Mouse (Mus musculus): Measurements from ENCODE around the gene Arsa. TPM values are rescaled to one million over a fixed set of nuclear protein-coding genes. Genes with fewer than 3 reads are reported as not detected.
"Not testable (repeated sequence)": the region's sequence is repeated elsewhere in the genome, so short reads cannot be mapped to it uniquely, and the experiment has no call there.

Arsa gene
- total RNA-seq, 2 experiments from 2014 or later = 29.4 to 29.6 TPM

DNA sequence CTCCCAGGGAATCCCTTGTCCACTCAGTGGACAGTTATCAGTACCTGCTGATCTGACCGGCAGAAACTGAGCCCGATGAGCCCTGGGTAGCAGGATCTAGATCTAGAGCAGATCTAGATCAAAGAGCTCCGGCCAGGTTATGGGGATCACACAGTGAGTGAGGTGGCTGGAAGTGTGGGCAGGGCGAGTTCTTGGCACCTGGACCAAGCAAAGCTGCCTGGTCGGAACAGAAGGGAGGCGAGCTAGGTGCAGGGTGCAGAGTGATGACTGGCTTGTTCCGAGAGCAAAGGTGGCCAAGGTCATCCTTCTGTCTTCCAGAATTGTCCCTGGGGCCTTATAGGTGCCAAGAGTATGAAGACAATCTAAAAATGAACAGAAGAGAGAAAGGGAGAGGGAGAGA, 17.4 kb downstream of the Arsa start:
- no peak for DNase-seq (ENCODE audit: extremely low spot score in 1 of 2, low spot score in 1 of 2)

DNA sequence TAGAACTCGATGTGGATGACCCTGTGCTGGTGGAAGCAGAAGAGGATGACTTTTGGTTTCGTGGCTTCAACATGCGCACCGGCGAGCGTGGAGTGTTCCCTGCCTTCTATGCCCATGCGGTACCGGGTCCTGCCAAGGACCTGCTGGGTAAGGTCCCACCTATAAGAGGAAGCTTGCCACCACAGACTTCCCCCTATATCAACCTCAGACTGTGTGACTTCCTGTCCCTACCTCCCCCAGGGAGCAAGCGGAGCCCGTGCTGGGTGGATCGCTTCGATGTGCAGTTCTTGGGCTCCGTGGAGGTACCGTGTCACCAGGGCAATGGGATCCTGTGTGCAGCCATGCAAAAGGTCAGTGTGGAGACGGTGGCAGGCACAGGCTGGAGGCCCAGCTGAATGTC, 18.3 kb downstream of the Arsa start:
- no peak for DNase-seq (ENCODE audit: extremely low spot score in 1 of 2, low spot score in 1 of 2)

DNA sequence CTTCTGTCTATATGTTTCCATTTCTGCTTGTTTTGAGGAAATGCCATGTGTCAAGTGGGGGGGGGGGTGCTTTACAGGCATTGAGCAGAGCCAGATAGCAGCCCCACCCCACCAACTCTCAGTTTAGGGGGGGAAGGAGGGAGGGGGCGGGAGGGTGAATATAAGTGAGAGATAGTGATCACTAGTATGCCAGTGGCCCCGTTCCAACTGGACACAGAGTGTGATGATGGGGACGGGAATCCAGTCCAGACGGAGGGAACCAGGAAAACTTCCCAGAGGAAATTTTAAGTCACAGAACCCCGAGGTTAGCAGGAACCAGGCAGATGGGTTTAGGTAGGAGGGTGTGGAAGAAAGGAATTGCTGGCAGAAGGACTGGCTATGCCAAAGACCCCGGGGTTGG, 21.6 kb downstream of the Arsa start:
- DNase-seq (ENCODE audit: extremely low spot score in 1 of 2, low spot score in 1 of 2) = no peak

DNA sequence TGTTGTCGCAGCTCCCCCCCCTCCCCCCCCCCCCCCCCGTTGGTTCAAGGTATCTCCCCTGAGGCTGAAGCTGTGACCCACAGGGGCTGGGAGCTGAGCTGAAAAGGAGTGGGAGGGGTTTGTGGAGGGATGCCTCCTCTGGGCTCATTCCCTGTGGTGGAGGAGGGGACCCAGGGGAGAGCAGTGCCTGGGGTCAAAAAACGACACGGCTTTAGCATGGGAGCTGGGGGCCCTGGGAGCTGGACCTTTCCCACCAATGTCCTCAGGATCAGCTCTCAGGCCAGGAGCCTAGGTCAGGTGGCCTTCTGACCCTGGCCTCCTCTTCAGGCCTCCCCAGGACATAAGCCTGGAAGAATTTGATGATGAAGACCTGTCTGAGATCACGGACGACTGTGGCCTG, 22.4 kb downstream of the Arsa start:
- no peak for DNase-seq (ENCODE audit: extremely low spot score in 1 of 2, low spot score in 1 of 2)

DNA sequence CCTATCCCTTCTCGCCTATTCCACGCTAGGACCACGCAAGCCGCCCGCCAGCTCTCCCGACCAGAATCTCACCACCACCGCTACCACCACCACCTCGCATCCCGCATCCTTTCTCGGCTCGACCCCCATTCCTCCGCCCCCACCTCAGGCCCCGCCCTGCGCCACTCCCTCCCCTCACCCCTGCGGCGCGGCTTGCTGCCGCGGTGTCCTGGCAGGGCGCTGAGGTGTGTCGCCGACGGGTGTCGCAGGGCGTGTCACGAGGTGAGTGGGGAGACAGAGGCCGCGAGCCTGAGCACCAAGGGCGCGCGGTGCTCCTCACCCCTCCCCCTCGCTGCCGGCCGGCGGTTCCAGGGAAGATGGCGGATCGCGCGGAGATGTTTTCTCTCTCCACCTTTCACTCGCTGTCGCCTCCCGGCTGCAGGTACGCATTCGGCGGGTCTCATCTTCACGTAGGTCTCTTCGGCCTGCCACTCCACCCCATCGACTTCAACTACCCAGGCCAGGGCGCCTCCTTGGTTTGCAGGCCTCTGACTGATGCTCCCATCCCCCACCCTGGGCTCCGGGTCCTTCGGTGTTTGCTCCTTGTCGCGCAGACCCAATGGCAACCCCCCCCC, 23.3 kb downstream of the Arsa start, which contains the start of gene Mapk8ip2:
TSS of gene Mapk8ip2 (plus strand) at position 49 of the 614 bp plus-strand sequence.
- peak; percentile 46 to 54 for DNase-seq (ENCODE audit: extremely low spot score in 1 of 2, low spot score in 1 of 2)

DNA sequence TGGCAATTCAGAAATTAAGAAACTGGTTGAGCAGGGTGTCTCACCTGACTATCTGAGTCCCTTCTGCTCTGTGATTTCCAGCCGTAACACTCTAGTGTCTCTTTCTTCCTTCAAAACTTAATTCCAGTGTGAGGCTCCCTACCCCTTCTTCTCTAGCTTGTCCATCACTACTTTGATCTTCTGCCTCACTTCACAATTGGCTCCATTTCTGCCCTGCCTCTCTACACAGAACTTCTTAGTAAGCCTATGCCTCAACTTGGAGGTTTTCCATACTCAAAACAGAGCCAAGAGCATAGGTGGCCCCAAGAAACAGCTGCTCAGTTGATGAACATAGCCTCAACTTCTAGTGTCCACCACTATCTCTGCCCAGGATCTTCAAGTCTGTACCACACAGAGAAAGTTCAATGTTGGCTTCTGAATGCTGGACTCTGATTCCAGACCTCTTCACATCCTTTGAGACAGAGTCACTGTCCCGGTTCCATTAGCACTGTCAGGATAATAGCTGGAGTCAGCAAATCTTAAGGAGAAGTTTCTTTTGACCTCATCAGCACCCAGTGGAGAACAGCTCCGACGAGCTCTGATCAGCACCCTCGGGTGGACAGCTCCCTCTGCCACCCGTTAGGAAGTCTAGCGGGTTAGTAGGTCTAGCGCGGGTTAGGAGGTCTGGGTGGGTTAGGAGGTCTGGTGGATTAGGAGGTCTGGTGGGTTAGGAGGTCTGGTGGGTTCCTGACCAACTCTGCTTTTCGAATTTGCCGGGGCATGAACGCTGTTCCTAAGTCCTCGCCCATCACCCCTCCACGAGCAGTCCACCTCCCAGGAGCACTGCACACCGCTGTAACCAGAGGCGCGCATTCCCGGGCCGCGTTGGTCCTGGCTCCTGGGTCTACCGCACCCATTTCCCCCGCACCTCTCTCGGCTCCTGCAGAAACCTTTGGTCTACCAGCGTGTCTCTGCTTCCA, 24.0 kb downstream of the Arsa start:
- no peak for DNase-seq (ENCODE audit: extremely low spot score in 1 of 2, low spot score in 1 of 2)

DNA sequence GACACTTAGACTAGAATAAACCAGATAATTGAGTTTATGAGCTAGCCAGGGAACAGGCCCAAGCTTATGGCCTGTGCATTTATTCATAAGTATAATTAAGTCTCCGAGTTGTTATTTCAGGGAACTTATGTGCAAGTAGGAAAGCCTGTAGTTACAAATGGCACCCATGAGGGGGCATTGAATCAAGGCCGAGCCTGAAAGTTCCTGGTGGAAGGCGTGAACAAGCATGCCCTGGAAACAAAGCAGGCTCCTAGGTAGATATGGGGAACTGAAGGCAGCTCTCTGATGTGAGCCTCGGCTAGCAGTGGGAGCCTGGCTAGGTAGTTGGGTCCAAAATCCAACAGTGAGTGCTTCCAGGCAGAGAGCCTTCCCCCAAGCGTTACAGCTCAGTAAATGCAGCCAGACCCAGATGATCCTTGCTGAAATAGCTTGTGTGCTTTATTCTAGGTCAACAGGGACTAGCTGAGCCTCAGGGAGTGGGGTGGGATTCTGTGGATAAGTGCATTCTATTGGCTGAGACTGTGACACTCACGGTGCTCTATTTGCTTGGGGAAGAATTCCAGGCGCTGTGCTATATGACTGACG, 34.6 kb downstream of the Arsa start:
- no peak for DNase-seq (ENCODE audit: extremely low spot score in 1 of 2, low spot score in 1 of 2)

DNA sequence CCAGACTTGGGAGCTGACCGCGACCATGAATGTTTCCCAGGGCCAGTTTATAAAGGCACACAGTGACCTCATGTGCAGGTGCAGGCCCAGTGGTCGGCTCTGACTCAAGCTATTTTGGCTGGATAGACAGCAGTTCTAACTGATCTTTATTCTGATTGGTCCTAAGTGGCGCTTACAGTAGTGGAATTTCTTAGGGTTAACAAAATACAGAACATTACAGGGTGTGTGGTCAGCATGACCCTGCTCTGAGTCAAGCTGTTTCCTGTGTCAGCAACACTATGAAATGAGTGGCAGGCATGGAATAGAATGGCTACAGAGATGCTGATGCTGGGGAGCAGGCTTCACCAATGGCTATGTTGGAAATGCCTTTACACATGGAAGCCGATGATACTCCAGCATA, 41.3 kb downstream of the Arsa start:
- no peak for DNase-seq (ENCODE audit: extremely low spot score in 1 of 2, low spot score in 1 of 2)

DNA sequence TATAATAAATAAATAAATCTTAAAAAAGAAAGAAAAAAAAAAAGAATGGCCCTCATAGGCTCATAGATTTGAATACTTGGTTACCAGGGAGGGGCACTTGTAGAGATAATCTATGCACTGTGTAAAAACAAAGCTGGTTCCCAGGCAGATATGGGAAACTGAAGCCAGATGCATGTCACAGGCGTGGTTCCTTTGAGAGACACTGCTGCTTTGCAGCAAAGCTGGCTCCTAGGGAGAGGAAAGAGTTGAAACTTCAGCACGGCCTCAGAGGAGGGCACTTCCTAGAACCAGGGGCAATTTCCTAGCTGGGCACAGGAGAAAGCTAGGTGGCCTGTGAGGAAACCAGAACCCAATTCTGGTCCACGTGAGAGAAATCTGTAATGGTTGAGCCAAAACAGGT, 43.1 kb downstream of the Arsa start:
- no peak for DNase-seq (ENCODE audit: extremely low spot score in 1 of 2, low spot score in 1 of 2)

DNA sequence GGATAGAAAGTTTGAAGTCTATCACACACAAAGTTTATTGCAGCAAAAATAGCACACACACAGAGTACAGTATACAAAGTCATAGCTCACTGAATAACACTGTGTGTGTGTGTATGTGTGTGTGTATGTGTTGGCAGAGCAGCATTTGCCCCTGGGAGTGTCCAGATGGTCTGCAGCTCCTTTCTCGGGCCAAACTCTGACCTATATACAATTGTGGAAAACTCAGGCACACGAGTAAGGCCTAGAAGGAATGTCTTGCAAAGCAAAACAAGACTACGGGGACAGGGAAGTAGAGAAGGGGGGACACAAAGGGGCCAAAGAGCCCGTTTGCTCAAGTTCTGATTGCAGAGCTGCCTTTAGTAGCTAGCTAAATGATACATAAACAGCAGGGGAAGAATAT, 44.3 kb downstream of the Arsa start:
- DNase-seq (ENCODE audit: extremely low spot score in 1 of 2, low spot score in 1 of 2) = no peak

DNA sequence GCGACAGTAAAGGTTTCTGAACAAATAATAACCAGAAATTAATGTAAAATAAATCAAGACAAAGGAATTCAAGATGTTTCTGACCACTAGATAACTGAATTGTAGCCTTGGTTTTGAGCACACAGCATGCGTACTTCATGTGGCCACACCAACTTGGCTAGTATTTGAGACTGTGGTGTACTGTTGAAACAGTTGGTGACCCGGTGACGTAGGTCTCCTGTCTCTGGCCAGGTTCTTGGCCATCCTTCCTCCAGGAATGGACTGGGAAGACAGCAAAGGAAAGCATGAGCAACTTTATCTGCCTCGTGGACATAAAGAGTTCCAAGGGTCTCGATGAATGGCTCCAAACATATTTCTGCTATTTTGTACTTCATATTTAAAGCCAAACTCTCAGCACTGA, 45.4 kb downstream of the Arsa start:
- no peak for DNase-seq (ENCODE audit: extremely low spot score in 1 of 2, low spot score in 1 of 2)

DNA sequence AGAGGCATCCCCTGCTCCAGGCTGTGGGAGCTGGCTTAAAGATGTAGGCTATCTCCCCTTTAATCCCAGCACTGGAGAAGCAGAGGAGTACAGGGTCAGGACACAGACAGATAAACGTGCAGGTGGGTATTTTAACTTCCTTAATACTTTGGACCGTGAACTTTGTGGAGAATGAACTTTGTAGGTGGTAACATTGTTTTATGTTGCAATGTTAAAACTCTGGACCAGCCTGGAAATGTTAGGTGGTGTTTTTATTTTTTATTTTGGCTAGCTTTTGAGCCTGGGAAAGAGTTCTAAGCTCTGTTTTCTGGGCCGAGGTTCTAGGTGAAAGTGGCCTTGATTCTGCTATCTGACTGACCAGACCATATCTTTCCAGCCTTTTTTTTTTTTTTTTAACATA, 46.0 kb downstream of the Arsa start:
- DNase-seq (ENCODE audit: extremely low spot score in 1 of 2, low spot score in 1 of 2) = no peak

DNA sequence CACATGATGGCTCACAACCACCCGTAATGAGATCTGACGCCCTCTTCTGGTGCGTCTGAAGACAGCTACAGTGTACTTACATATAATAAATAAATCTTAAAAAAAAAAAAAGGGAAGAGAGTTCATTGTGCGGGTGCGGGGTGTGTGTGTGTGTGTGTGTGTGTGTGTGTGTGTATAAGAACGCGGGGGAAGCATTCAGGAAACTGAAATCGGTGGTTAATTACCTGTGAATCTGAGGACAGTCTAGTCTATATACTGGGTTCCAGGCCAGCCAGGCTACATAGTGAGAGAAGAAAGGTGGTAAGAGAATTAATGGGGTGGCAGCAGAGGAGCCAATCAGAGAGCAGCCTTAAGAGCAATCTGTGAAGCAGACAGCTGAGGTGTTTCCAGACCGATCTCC, 46.5 kb downstream of the Arsa start:
- not testable (repeated sequence) for DNase-seq (ENCODE audit: extremely low spot score in 1 of 2, low spot score in 1 of 2)

DNA sequence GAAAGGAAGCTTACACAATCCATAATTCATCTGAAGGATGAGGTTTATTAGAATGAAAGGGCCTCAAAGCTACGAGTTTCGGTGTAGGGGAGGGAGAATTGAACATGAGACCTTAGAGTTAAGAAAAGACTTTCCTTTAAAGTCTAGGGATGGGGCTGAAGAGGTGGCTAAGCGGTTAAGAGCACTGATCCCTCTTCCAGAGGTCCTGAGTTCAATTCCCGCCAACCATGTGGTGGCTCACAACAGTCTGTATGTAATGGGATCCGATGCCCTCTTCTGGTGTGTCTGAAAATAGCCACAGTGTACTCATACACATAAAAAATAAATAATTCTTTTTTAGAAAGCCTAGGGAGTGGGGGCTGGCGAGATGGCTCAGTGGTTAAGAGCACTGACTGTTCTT, 46.9 kb downstream of the Arsa start:
- DNase-seq (ENCODE audit: extremely low spot score in 1 of 2, low spot score in 1 of 2) = no peak

DNA sequence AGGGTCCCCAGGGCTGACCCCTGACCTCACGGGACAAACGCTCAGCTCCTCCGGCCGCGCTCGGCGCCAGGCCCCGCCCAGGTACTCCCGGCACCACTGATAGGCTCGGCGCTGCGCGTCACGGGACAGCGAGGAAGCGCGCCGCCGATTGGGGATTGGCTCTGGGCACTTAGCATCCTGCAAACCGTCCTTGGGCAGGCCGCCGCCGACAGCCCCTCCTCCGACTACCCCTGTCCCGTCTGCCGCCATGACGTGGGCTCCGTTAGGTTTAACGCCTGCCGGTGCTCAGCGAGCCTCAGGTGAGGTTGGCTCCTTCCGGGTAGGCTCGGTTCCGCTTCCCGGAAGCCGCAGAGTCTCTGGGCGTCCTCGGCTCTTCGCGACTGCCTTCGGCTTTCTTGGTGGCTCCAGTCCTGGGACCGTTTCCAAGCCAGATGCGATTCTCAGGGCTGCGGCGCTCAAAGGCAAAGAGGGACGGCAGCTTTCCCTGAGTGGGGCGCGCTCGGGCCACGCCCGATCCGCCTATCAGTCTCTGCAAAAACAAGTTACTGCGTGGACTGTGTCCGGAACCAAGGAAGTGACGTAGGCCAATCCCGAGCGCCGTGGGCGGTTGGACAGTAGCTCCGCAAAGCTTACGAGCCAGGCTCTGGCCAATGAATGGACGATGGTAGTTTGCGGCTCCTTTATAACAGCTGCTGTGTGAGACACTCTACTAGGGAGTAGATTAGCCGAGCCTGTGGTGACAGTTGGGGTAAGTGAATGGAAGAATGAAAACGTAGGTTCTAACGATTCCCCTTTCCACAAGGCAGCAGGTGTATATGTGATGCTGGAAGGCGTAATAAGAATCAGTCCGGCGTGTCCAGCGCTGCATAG, 47.6 kb downstream of the Arsa start, which contains the start of the genes C730034F03Rik, Gm44502 and Chkb:
TSS of gene C730034F03Rik (plus strand) at position 238 of the 870 bp plus-strand sequence.
TSS of gene Gm44502 (minus strand) at position 345 of the 870 bp plus-strand sequence.
TSS of gene Chkb (minus strand) at position 557 of the 870 bp plus-strand sequence.
- peak; percentile 73 to 86 for DNase-seq (ENCODE audit: extremely low spot score in 1 of 2, low spot score in 1 of 2)

DNA sequence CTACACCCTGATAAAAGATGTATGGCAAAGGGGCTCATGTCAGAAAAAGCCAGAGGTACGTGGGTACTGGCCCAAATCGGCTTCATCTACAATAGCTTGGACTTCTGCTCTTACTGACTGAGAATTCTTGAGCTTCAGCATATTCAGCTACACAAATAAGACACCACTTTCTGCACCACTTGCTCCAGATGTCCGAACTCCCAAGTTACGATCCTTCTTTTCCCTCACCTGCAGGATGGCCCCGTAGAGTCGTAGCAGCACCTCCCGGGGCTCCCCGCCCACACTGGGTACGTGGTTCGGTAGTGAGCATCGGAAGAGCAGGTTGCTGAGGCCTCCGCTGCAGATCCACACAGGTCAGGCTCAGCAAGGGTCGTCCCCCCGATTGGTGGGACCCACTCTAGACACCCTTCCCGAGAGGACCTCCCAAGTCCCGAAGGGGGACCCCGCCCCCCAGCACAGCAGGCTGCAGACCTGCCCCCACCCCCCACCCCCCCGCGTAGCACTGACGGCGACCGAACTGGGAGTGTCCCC, 48.3 kb downstream of the Arsa start:
- no peak for DNase-seq (ENCODE audit: extremely low spot score in 1 of 2, low spot score in 1 of 2)

DNA sequence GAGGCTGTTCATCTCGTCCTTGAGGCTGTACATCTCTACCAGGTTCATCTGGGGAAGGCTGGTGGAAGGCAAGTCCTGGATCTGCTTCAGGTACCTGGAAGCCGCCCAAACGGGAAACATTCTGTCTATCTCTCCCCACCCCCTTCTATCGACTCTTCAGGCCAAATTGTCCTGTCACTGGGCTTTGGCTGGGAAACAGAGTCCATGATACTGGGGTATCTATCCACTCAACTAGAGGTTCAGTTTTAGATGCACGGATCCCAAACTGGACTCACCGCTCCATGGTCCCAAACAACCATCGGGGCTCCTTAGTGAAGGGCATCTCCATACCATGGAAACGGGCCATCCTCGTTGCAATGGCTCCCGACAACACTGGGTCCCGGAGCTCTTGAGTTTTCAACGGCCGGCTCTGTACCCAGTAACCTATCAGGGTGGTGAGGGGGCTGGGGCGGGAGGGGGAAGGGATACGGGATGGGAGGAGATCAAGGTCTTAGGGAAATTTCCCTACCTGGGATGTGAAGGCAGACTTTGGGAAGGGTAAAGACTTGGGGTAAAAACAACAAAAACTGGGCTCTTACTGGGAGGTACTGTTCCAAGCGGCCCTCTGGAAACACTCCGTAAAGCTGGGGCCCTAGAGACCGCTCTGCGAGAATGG, 49.0 kb downstream of the Arsa start:
- no peak for DNase-seq (ENCODE audit: extremely low spot score in 1 of 2, low spot score in 1 of 2)

DNA sequence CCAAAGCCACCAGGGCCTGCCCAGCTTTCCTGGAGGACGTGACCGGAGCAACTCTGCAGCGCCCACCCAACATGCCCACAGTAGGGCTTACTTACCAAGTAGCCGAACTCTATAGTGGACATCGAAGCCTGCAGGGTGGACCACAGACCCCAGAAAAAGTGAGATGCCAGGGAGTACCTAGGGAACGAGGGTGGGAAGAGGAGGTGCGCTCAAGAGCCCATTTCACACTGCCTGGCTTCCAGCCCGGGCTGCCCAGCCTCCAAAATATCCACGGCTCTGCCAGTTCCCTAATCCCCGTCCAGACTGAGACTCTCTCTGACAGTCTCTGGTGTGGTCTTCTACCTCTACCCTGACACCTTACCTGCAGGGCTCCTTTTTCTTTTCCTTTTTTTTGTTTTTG, 50.5 kb downstream of the Arsa start:
- no peak for DNase-seq (ENCODE audit: extremely low spot score in 1 of 2, low spot score in 1 of 2)

DNA sequence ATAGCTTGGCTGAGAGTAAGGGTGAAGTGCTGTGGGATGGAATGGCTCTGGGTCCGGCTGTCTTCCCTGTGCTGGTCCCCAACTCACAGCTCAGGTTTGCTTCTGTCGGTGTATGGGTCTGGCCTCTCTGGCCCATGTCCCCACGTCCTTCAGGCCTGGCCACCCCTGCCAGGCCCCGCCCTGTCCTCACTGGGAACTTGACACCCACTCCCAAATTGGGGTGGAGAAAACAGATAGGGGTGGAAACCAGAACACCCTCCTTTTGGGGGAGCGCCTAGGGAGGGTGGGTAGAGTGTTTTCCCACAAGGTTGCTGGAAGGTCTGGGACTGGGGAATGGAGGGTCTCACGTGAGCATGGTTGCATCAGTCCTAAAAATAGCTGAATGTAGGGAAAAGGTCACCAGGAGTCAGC, 51.5 kb downstream of the Arsa start, which contains the start of gene Cpt1b:
TSS of gene Cpt1b (minus strand) at position 153 of the 411 bp plus-strand sequence.
- DNase-seq (ENCODE audit: extremely low spot score in 1 of 2, low spot score in 1 of 2) = no peak

Data from layer of hippocampus, postnatal 25 days (tissue).